Mouse (Mus musculus): ENCODE measurements at regions not wholly inside any gene's neighbourhood (a gene's known extent, or its start where the extent isn't known, plus 50 kb on each side); places are given as distances from the start of the nearest gene placed in this dataset.

- H3K4me1 ChIP-seq (ENCODE audit: control insufficient read depth, insufficient read depth, low read length) = no peaks in the 10 kb centered on the region
- H3K4me3 ChIP-seq (ENCODE audit: insufficient read depth, low read depth, low read length) = no peak overlapping the region
- DNase-seq (ENCODE audit: extremely low read depth, low read depth, low spot score) = no peak
- no peak for TF ChIP-seq CTCF (IDR thresholded peaks at IDR 0.05; ENCODE audit: low read depth, low read length)
- no peak for TF ChIP-seq POLR2A (IDR thresholded peaks at IDR 0.05; ENCODE audit: extremely low read depth, insufficient read depth, low read length)
- H3K27me3 ChIP-seq (ENCODE audit: control insufficient read depth, insufficient read depth, low read length) = no peaks in the 10 kb centered on the region
- H3K9ac ChIP-seq (ENCODE audit: low read depth, low read length) = no peak overlapping the region
- H3K79me2 ChIP-seq (ENCODE audit: control insufficient read depth, insufficient read depth, low read length) = no peaks in the 10 kb centered on the region
- H3K27ac ChIP-seq (replicated peaks; ENCODE audit: insufficient read depth, low read depth, low read length) = no peak overlapping the region
- 49% methylated on average over 6 of the region's 6 CpGs for WGBS
- no peaks in the 10 kb centered on the region for H3K36me3 ChIP-seq (ENCODE audit: control insufficient read depth, insufficient read depth, low read length)
Observed at GRCm38 (mm10) chr1:73822616-73823015, 301.6 kb downstream of the Tns1 start.

GRCm38 (mm10) chr1:73820701-73821100 is 303.5 kb downstream of the Tns1 start:
- H3K36me3 ChIP-seq (ENCODE audit: control insufficient read depth, insufficient read depth, low read length) = no peaks in the 10 kb centered on the region
- no peaks in the 10 kb centered on the region for H3K27me3 ChIP-seq (ENCODE audit: control insufficient read depth, insufficient read depth, low read length)
- WGBS = 68% methylated on average over 7 of the region's 7 CpGs
- H3K4me3 ChIP-seq (ENCODE audit: insufficient read depth, low read depth, low read length) = no peak overlapping the region
- DNase-seq (ENCODE audit: extremely low read depth, low read depth, low spot score) = no peak
- H3K9ac ChIP-seq (ENCODE audit: low read depth, low read length) = no peak overlapping the region
- H3K27ac ChIP-seq (replicated peaks; ENCODE audit: insufficient read depth, low read depth, low read length) = no peak overlapping the region
- no peaks in the 10 kb centered on the region for H3K79me2 ChIP-seq (ENCODE audit: control insufficient read depth, insufficient read depth, low read length)
- TF ChIP-seq POLR2A (IDR thresholded peaks at IDR 0.05; ENCODE audit: extremely low read depth, insufficient read depth, low read length) (no peak), CTCF (IDR thresholded peaks at IDR 0.05; ENCODE audit: low read depth, low read length) (no peak)
- no peaks in the 10 kb centered on the region for H3K4me1 ChIP-seq (ENCODE audit: control insufficient read depth, insufficient read depth, low read length)

- Histone ChIP-seq H3K9ac (ENCODE audit: low read depth, low read length) (no peak overlapping the region), H3K27me3 (ENCODE audit: control insufficient read depth, insufficient read depth, low read length) (peaks cover 3% of the 10 kb centered on the region; the same call in 1 of the 2 replicates), H3K4me3 (ENCODE audit: insufficient read depth, low read depth, low read length) (no peak overlapping the region), H3K79me2 (ENCODE audit: control insufficient read depth, insufficient read depth, low read length) (no peaks in the 10 kb centered on the region), H3K36me3 (ENCODE audit: control insufficient read depth, insufficient read depth, low read length) (no peaks in the 10 kb centered on the region), H3K4me1 (ENCODE audit: control insufficient read depth, insufficient read depth, low read length) (no peaks in the 10 kb centered on the region), H3K27ac (replicated peaks; ENCODE audit: insufficient read depth, low read depth, low read length) (no peak overlapping the region)
- peak; percentile 10 for DNase-seq (ENCODE audit: extremely low read depth, low read depth, low spot score)
- TF ChIP-seq POLR2A (IDR thresholded peaks at IDR 0.05; ENCODE audit: extremely low read depth, insufficient read depth, low read length) = no peak
- TF ChIP-seq CTCF (IDR thresholded peaks at IDR 0.05; ENCODE audit: low read depth, low read length) = no peak
- 87% methylated on average over 3 of the region's 3 CpGs for WGBS
Observed at GRCm38 (mm10) chr1:73807206-73807605, 317.0 kb downstream of the Tns1 start.

GRCm38 (mm10) chr1:73805156-73805555 is 319.1 kb downstream of the Tns1 start:
- no peak for TF ChIP-seq CTCF (IDR thresholded peaks at IDR 0.05; ENCODE audit: low read depth, low read length)
- Histone ChIP-seq H3K4me1 (ENCODE audit: control insufficient read depth, insufficient read depth, low read length) (no peaks in the 10 kb centered on the region), H3K27me3 (ENCODE audit: control insufficient read depth, insufficient read depth, low read length) (peaks cover 3% of the 10 kb centered on the region; the same call in 1 of the 2 replicates), H3K27ac (replicated peaks; ENCODE audit: insufficient read depth, low read depth, low read length) (no peak overlapping the region), H3K79me2 (ENCODE audit: control insufficient read depth, insufficient read depth, low read length) (no peaks in the 10 kb centered on the region), H3K36me3 (ENCODE audit: control insufficient read depth, insufficient read depth, low read length) (no peaks in the 10 kb centered on the region), H3K9ac (ENCODE audit: low read depth, low read length) (no peak overlapping the region), H3K4me3 (ENCODE audit: insufficient read depth, low read depth, low read length) (no peak overlapping the region)
- no peak for DNase-seq (ENCODE audit: extremely low read depth, low read depth, low spot score)
- WGBS = 88% methylated on average over 9 of the region's 9 CpGs

- no peak overlapping the region for H3K4me3 ChIP-seq (ENCODE audit: insufficient read depth, low read depth, low read length)
- no peak overlapping the region for H3K9ac ChIP-seq (ENCODE audit: low read depth, low read length)
- WGBS = 59% methylated on average over 1 of the region's 1 CpGs
- no peak for DNase-seq (ENCODE audit: extremely low read depth, low read depth, low spot score)
- no peaks in the 10 kb centered on the region for H3K79me2 ChIP-seq (ENCODE audit: control insufficient read depth, insufficient read depth, low read length)
- TF ChIP-seq CTCF (IDR thresholded peaks at IDR 0.05; ENCODE audit: low read depth, low read length) (no peak), POLR2A (IDR thresholded peaks at IDR 0.05; ENCODE audit: extremely low read depth, insufficient read depth, low read length) (no peak)
- no peaks in the 10 kb centered on the region for H3K36me3 ChIP-seq (ENCODE audit: control insufficient read depth, insufficient read depth, low read length)
- H3K4me1 ChIP-seq (ENCODE audit: control insufficient read depth, insufficient read depth, low read length) = no peaks in the 10 kb centered on the region
- H3K27ac ChIP-seq (replicated peaks; ENCODE audit: insufficient read depth, low read depth, low read length) = no peak overlapping the region
- 0 out of 2 replicates have a peak, but pooled peaks cover 3% of the 10 kb centered on the region for H3K27me3 ChIP-seq (ENCODE audit: control insufficient read depth, insufficient read depth, low read length)
Observed at GRCm38 (mm10) chr1:73799996-73800395, 324.3 kb downstream of the Tns1 start.

- no peaks in the 10 kb centered on the region for H3K4me1 ChIP-seq (ENCODE audit: control insufficient read depth, insufficient read depth, low read length)
- no peaks in the 10 kb centered on the region for H3K36me3 ChIP-seq (ENCODE audit: control insufficient read depth, insufficient read depth, low read length)
- no peaks in the 10 kb centered on the region for H3K79me2 ChIP-seq (ENCODE audit: control insufficient read depth, insufficient read depth, low read length)
- no peak overlapping the region for H3K27ac ChIP-seq (replicated peaks; ENCODE audit: insufficient read depth, low read depth, low read length)
- H3K27me3 ChIP-seq (ENCODE audit: control insufficient read depth, insufficient read depth, low read length) = 0 out of 2 replicates have a peak, but pooled peaks cover 3% of the 10 kb centered on the region
- DNase-seq (ENCODE audit: extremely low read depth, low read depth, low spot score) = peak; percentile 2
- TF ChIP-seq CTCF (IDR thresholded peaks at IDR 0.05; ENCODE audit: low read depth, low read length) = no peak
- no peak for TF ChIP-seq POLR2A (IDR thresholded peaks at IDR 0.05; ENCODE audit: extremely low read depth, insufficient read depth, low read length)
- no peak overlapping the region for H3K4me3 ChIP-seq (ENCODE audit: insufficient read depth, low read depth, low read length)
- H3K9ac ChIP-seq (ENCODE audit: low read depth, low read length) = no peak overlapping the region
- 61% methylated on average over 8 of the region's 8 CpGs for WGBS
Observed at GRCm38 (mm10) chr1:73799246-73799645, 325.0 kb downstream of the Tns1 start.

Measured in liver, adult 2 months (tissue).